Mouse (Mus musculus) cerebellum, postnatal 10 days (tissue): ENCODE results near the gene Chd9.
A peak's percentile ranks its signal among the peaks of the same experiment; 100 is the strongest.
"Not testable (repeated sequence)": the region's sequence is repeated elsewhere in the genome, so short reads cannot be mapped to it uniquely, and the experiment has no call there.

Source experiments
- DNase-seq, 2 experiments: peaks; one replicate each; pipeline ENCODE4 v3.0.0; 2021; ENCODE audit warnings: mixed read lengths in 2 of 2

Gene Chd9

GRCm38 (mm10) chr8:90907848-90908551 lies 79.8 kb downstream of the Chd9 start:
- DNase-seq, result peak; percentile 95 to 96

GRCm38 (mm10) chr8:90908580-90909471 lies 80.7 kb downstream of the Chd9 start:
- peak; percentile 78 to 79 for DNase-seq

- DNase-seq, result no peak
Measured at GRCm38 (mm10) chr8:90923158-90923905, 95.2 kb downstream of the Chd9 start.

- no peak for DNase-seq
Measured at GRCm38 (mm10) chr8:90928412-90928811, 100.3 kb downstream of the Chd9 start.

- DNase-seq, result not testable (repeated sequence)
Measured at GRCm38 (mm10) chr8:90930125-90930524, 102.0 kb downstream of the Chd9 start.

- DNase-seq, result no peak
Measured at GRCm38 (mm10) chr8:90932934-90933333, 104.8 kb downstream of the Chd9 start.

GRCm38 (mm10) chr8:90934786-90935185 lies 106.6 kb downstream of the Chd9 start:
- DNase-seq, result peak; percentile 72 to 78

- DNase-seq, result no peak
Measured at GRCm38 (mm10) chr8:90936840-90937239, 108.7 kb downstream of the Chd9 start.

- no peak for DNase-seq
Measured at GRCm38 (mm10) chr8:90938352-90938930, 110.3 kb downstream of the Chd9 start.

- DNase-seq, result no peak
Measured at GRCm38 (mm10) chr8:90939867-90940266, 111.7 kb downstream of the Chd9 start.

- DNase-seq, result no peak
Measured at GRCm38 (mm10) chr8:90943770-90944169, 115.6 kb downstream of the Chd9 start.

GRCm38 (mm10) chr8:90954802-90955760 lies 126.9 kb downstream of the Chd9 start:
- DNase-seq, result peak; percentile 88

- DNase-seq, result no peak
Measured at GRCm38 (mm10) chr8:90955761-90956136, 127.6 kb downstream of the Chd9 start.

- peak in 1 of 2 experiments; percentile 28 for DNase-seq
Measured at GRCm38 (mm10) chr8:90956390-90956789, 128.2 kb downstream of the Chd9 start.

GRCm38 (mm10) chr8:90957711-90958110 lies 129.6 kb downstream of the Chd9 start:
- DNase-seq, result peak; percentile 44 to 54

GRCm38 (mm10) chr8:90959721-90960120 lies 131.6 kb downstream of the Chd9 start:
- DNase-seq, result no peak

- DNase-seq, result no peak
Measured at GRCm38 (mm10) chr8:90961603-90962002, 133.5 kb downstream of the Chd9 start.

GRCm38 (mm10) chr8:90964044-90964443 lies 135.9 kb downstream of the Chd9 start:
- no peak for DNase-seq

- DNase-seq, result no peak
Measured at GRCm38 (mm10) chr8:90965467-90966170, 137.5 kb downstream of the Chd9 start.

GRCm38 (mm10) chr8:90968307-90968706 lies 140.2 kb downstream of the Chd9 start:
- no peak for DNase-seq

- DNase-seq, result no peak
Measured at GRCm38 (mm10) chr8:90976960-90977371, 148.8 kb downstream of the Chd9 start.
